Mouse (Mus musculus) bone marrow macrophage, adult 2 months (primary cell): Measurements from ENCODE around the gene Tceal1.
"Not testable (repeated sequence)": the region's sequence is repeated elsewhere in the genome, so short reads cannot be mapped to it uniquely, and the experiment has no call there.

Source experiments
- CTCF ChIP-seq: IDR thresholded peaks from 2 replicates; pipeline ENCODE4 v1.5.1; 2012; ENCODE audit warnings: low read depth, mild to moderate bottlenecking, low read length, moderate library complexity
- POLR2A ChIP-seq: IDR thresholded peaks from 2 replicates; pipeline ENCODE4 v1.6.1; 2012; ENCODE audit warnings: mild to moderate bottlenecking, low read depth, low read length, borderline replicate concordance

DNA sequence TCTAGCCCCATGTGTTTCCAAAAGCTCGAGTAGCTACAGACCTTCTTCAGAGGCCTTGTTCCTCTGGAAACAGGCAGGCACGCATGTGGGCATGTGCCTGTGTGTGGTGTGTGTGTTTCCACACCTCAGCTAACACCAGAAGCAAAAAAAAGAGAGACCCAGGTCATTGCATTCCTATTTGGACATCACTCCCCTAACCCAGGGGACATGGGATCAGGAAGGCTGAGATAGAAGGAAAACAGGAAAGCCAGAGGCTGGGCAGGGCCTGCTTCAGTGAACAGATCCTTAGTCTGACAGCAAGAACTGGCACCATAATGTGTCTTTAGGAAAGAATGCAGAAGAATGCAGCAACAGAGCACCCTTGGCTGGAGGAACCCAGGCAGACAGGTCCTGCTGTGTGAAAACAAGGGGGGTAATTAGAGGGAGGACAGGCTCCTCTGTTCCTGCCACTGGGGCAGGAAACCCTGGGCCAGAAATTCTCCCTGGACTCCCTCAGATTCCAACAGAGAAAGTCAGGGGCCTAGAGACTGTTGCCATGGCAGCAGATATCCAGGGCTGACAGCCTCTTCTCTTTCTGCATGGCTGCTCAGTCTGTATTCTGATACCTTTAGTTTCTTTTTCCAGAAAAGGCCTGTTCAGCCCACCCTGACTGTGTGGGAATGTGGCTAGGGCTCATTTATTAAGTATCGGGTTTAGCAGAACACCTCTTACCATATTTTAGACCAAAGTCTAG is 7.1 kb downstream of the Tceal1 start:
- not testable (repeated sequence) for TF ChIP-seq CTCF, POLR2A
